Mouse (Mus musculus) ES-Bruce4 (cell line): Measurements from ENCODE around the gene Trafd1.

Experiments used
- CTCF ChIP-seq: IDR thresholded peaks from one replicate; pipeline ENCODE4 v1.8.1; 2011; ENCODE audit warnings: low read depth, low read length
- EP300 ChIP-seq: IDR thresholded peaks from 2 replicates; pipeline ENCODE4 v1.6.1; 2011; ENCODE audit warnings: low read depth, low read length; ENCODE audit not compliant: insufficient read depth
- POLR2A ChIP-seq: IDR thresholded peaks from one replicate; pipeline ENCODE4 v1.8.1; 2011; ENCODE audit warnings: low read length; ENCODE audit not compliant: insufficient read depth

GRCm38 (mm10) chr5:121392667-121393380 is 7.4 kb upstream of the Trafd1 start:
- no peak for TF ChIP-seq POLR2A
- no peak for TF ChIP-seq CTCF
- no peak for TF ChIP-seq EP300
